Mouse (Mus musculus): ENCODE results near the gene Prss2.
"Not testable (repeated sequence)": the region's sequence is repeated elsewhere in the genome, so short reads cannot be mapped to it uniquely, and the experiment has no call there.

Gene Prss2

DNA sequence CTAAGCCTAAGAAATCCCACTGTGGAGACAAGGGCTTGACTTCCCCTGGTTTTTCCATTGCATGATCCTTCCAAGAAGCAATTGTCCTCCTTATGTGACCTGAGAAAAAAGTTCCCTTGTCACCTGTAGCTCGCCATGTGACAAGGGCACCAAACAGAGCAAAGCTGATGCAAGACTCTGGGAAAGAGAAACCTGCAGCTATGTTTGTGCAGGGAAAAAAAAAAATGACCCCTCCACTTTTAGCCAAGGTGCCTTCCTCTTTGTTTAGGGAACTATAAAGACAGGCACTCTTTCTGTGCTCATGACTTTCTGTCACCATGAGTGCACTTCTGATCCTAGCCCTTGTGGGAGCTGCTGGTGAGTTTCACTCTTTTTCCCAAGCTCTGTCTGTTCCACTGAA lies at the start of gene Prss2:
Gene Prss2 (plus strand): TSS at position 301 of the 400 bp plus-strand sequence.
- DNase-seq: no peak

DNA sequence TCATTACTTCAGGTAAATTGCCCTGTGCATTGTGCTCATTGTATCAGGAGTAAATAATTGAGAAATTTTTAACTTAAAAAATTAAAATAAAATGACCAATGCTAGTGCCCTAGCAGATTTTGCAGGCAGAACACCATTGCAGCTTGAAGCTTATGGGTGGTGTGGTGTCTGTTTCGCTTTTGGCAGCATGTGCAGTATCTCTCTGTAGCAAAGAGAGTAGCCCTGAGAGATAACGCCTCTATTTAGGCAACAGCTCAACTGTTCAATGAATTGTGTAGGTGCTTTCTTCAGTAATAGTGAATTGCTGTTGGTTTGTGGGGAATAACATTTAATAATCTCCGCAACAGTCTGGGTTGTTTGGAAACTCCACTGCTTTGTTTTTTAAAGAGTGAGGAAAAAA lies 22.2 kb upstream of the Prss2 start:
- DNase-seq: no peak

DNA sequence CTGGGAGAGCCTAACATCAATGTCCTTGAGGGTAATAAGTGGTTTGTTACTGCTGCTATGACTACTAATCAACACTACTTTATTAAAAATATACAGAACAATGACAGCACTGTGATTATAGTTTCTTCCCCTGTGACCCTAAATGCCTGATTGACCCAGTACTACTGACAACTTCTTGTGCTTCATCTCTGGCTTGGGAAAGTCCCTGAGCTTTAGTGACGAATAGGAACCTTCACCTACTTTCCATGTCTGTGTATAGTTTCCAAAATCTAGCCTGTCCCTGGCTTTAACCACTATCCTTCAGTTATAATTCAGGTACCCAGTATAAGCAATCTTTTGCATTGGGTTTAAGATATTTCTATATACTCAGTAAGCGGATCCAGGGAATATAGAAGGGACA lies 16.7 kb upstream of the Prss2 start:
- DNase-seq: no peak

DNA sequence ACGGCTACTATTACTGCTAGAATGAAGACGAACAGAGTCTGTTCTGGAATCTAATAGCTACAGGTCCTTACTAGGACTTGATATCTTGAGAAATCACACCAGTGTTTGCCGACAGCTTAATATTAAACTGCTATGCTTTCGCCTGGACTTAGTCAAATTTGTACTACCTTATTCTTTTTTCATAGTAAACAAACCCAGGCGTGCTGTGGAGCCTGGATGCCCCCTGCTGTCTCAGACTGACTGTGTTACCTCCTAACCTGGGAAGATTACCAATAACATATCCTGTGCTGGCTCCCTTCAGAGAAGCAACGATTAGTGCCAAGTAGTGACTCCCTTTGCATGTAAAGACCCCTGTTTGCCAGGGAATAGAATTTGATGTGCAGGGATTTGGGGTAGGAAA lies 16.3 kb upstream of the Prss2 start:
- DNase-seq: no peak

DNA sequence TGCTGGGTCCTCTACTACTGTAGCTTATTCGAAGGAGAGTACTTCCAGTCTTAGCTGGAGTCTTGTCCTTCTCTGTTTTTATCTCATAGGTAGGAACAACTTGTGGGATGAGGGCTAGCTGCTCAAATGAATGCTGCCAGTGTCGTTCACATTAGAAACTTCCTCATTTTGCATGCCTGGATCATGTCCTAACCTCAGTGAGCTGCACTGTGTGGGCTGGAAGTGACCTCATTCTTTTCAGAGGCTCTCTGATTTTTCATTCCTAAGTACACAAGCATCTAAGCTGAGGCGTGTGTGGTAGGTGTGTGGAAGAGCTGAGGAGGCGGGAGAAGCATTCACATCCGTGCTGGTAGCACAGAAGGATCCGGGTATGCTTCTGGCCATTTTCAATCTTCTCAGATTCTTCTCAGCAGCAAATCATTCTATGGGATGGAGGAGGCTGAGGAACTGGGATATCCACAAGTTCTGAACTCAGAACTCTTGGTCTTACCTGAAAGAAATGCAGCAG lies 3.5 kb upstream of the Prss2 start:
- DNase-seq: no peak

DNA sequence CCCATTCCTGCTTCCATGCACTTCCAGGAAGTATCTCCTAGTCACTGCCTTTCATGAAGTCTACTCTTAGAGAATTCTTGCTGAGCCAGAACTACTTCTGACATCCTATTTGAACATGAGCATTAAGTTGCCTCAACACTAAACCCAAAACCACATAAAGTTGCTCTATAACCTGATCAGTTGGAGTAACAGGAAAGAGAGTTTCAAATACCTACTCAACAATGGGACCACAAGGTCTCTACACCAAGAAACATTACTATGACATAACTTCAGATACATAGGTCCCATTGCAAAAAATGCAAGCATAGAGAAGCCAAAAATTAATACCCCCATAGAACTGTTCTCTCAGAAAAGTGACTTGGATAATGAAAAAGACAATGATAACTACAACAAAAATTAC lies 4.9 kb downstream of the Prss2 start:
- no peak for DNase-seq

DNA sequence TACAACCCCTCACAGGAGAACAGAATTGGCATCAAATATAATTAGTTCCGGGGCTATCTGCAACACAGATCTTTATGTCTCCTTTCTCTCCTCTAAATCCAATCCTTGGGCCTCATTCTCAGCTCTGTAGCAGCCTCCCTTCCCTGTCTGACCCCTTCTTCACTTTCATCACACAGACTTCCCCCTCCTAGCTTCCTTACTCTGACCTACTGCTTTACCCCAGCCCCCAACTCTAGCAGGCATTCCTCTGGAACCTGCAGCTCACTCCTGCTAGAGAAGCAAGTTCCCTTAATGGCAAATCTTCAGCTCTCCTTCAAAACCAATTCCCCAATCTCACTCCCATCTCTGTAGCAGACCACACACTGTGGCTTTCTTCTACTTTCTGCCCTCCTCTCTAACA lies 5.8 kb downstream of the Prss2 start:
- DNase-seq: no peak

DNA sequence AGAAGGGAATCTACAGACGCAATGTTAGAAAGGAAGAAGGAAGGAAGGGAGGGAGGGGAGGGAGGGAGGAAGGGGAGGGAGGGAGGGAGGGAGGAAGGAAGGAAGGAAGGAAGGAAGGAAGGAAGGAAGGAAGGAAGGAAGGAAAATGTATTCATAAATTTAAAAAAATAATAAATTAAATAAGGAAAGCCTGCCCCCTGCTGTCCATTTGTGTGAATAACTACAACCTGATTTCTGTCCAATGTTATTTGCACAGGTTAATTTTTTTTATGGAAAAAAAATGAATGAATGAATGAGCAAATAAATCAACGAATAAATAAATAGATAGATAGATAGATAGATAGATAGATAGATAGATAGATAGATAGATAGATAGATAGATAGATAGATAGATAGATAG lies 8.4 kb downstream of the Prss2 start:
- DNase-seq: not testable (repeated sequence)

DNA sequence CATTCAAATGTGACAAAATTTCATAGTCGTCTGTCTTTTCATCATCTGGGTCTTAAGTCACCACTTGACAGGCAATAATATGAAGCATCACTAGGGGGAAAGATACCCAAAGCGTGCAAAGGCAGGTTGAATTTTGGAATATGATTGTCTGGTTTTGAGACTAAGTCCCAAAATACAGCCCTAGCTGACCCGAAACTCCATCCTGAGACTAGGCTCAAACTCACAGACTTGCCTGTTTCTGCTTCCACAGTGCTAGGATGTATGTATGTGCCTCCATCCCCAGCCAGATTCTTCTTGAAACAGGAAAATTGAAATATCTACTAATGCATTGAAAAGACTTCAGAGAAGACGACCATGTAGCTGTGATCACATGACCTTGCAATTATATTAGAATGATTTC lies 10.6 kb downstream of the Prss2 start:
- no peak for DNase-seq

DNA sequence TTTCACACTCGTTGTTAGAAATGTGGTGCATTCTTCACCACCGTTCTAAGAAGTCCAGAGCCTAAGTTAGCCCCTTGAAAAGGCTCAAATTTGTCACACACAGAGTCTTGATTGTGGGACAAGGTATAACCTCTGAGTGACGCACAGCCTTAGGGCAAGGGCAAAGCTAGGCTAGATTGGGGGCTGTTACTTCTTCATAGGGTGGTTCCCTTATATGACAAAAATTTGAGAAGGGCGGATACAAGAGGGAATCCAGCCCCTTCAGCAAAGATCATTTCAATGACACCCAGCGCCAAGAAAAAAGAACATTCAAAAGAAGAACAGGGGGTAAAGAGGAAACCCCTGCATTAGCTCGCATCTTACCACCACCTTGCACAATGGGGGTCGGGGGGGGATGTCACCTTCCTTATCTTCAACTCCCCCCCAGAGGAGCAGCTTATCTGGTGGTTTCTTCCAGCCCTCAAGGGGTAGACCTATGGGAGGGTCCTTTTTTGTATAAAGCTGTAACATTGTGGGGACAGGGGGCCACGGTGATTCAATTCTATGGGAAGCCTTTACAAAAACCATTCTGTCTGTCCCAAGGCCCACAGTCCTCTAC lies 11.2 kb downstream of the Prss2 start:
- no peak for DNase-seq

DNA sequence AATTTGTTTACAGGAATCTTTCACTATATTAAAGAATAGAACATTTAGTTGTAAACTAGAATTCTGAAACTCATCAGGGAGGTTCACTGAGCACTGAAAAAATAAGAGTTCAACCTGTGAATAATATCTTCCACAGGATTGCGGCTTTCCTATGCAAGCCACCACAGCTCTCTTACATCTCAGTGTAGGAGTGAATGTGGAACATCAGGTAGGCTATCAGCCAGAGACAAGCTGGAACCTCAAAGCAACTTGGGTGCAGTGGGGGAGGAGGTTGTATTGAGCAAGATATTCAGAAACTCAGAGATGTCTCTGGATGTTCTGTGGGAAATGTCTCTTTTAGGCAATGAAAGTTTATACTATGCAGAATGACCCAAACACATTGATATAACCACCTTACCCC lies 15.8 kb downstream of the Prss2 start:
- no peak for DNase-seq

DNA sequence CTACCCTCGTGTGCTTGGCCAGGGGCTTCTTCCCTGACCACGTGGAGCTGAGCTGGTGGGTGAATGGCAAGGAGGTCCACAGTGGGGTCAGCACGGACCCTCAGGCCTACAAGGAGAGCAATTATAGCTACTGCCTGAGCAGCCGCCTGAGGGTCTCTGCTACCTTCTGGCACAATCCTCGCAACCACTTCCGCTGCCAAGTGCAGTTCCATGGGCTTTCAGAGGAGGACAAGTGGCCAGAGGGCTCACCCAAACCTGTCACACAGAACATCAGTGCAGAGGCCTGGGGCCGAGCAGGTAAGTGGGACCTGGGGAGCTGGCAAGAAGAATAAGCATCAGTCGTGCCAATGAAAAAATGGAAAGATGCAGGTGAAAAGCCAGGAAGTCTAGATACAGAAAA lies 16.7 kb downstream of the Prss2 start:
- DNase-seq: not testable (repeated sequence)

DNA sequence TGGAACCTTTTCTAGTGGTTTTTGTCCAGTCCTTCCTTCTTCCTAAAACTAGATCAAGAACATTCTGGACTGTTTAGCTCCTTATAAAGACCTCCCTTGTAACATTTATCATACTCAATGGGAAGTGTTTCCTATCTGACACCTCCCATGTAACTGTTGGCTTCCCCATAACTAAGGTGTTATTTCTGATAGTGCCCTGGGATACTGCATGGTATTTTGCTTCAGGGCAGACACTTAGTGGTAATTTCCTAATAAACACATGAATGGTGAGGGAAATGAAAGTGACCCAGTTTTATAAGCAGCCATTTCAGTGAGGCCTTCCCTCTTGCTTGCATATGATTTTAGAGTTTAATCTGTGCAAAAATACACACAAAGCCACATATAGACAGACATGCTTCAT lies 19.2 kb downstream of the Prss2 start:
- DNase-seq: no peak

DNA sequence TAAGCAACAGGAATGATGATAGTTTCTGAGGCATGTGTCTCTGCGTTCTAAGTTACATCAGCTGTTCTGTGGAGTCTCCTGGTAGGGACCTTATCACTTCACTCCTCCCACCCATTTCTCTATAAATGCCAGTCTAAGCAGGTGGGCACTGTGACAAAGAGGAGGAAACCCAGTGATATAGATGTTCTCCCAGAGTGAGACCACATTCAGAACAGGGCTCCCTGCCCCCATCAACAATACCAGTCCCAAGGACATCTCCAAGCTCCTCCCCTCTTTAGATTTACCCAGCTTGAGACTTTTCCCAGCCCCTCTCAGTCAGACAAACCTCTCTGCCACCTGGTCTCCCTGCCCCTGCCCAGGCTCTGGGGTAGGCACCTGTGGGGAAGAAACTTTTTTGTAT lies 20.2 kb downstream of the Prss2 start:
- no peak for DNase-seq

DNA sequence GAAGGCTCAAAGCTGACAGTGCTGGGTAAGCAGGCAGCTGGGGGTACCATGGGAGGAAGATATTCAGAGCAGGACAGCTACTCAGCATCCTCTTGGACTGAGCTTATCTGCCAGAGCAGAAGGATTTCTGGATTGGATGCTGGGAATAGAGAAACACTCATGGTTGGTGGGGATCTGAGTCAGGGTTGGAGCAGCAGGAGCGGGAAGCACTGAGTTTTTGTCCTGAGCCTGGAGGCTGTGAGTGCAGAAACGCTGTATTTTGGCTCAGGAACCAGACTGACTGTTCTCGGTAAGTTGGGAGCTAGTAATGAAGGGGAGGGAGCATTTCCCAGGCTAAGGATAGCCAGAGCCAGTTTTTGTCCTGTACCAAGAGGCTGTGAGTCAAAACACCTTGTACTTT lies 21.4 kb downstream of the Prss2 start:
- DNase-seq: no peak

DNA sequence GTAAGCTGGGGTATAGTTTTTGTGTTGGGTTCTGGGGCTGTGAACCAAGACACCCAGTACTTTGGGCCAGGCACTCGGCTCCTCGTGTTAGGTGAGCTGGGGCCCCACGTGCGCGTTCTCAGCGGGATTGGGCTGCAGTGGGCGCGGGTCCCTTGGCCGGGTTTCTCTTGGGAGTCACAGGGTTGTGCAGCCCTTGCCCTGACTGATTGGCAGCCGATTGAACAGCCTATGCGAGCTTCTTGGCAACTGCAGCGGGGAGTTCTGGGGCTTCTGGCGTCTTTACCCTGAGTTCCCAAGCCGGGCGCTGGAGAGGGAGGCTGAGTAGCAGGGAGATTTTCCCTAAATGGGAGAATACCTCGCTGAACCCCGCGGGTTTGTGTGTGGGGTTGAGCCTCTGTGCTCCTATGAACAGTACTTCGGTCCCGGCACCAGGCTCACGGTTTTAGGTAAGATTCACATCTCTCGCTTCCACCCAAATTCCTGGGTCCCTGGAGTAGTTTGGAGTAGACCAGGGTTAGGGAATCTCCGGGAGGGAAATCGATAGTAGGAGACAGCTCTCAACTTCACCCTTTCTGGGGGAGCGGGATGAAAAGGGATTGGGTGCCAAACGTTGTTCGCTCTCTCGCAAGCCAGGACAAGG lies 21.9 kb downstream of the Prss2 start:
- no peak for DNase-seq

DNA sequence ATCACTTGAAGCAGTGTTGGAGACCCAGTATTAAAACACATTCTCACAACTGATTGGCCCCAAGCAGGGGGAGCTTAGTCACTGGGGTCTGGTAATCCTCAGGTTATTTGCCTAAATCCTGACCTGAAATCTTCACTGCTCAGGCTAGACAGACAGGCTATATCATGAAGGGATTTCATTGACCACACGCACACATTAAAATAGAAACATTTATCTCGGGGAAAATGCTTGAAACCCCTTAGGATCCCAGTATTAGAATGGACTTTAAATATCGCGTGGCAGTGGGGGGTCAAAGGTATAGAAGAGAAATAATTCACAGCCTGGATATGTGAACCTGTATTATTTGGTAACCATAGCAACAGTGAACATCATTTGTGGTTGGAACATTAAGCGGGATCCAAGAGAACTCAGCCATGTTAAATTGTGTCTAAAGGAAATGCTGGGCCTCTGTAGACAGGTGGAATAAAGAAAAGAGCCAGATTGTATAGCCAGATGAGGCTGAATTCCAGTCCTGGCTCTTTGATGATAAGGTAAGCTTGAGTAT lies 22.9 kb downstream of the Prss2 start:
- DNase-seq: no peak

DNA sequence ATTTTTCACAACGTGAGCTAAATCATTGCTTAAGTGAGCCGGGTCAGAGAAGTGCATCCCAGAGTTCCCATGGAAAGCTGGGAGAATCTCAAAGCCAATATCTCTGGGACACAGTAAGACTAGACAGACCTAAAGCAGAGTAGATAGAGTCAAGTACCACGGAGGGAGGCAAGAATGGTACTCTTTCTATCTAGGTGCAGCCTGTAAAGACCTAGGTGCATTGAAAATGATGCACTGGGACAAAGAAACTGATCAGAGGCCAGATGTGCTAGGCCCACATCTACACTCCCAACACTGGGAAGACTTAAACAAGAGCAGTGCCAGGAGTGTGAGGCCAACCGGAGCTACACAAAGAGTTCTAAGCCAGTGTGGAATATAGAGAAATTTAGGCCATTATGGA lies 23.7 kb downstream of the Prss2 start:
- DNase-seq: no peak

DNA sequence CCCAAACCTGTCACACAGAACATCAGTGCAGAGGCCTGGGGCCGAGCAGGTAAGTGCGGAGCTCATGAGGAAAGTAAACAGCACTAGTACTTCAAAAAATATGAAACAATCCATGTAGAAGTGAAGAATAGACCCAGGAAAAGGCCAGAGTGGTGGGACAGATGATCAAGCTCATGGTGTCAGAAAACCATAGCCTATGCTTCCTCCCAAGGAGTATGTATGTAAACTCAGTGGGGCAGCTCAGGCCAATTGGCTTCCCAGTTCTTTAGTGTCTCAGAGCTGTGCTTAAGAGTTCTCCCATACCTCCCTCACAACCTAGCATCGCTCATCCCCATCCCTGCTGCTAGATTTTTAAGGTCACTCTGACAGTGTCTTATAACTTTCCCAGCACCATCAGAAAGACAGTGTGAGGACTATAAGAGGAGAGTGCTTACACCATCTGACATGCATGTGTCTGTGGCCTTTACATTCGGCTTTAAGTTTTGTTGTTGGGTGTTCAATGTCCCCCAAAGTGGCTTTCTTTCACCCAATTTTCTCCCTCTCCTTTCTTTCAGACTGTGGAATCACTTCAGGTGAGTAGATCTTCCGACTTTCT lies 25.6 kb downstream of the Prss2 start:
- DNase-seq: no peak

DNA sequence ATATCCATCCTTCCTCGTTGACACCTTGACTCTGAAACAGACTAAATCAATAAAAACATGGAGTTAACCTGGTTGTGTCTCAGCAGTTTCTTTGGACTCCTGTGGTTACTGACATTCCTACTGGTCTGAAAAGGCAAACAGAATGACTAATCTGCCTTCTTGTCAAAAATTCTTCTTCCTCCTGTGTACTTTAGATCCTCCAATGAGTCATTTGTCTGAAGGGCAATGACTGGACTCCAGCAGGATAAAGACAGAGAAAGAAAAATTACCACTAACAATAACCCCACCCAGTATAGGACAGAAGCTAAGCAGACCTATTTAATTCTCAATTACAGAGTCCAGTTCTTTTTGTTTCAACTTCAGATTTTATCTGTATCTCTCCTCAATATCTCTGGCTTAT lies 26.7 kb downstream of the Prss2 start:
- DNase-seq: no peak

DNA sequence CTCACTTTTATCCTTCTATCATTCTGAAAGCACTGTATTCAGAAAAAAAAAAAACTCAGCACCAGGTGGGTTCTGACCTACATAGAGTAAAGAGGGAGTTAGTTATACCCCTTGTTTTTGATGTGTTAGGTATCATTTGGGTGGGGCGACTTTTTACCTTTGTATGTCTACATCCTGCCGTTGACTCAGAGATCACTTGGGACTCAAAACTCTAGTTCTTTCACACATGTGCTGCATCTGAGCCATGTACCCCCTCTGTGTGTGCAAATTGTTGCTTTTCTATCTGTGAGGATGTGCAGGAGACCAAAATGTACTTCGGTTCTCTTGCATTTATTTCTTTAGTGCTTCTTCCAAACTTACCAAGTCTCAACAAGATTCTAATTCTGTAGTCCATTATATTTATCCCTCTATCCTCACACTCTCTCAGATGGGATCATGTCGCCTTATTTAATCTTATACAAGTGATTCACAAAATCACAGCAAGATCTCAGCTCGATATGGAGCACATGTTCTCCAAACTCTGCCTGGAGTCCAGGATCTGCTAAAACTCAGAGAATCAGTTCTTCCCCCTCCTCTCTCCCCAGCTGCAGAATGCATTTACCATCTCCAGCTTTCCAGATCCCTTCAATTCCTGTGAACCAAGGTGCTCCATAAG lies 31.9 kb downstream of the Prss2 start:
- no peak for DNase-seq

DNA sequence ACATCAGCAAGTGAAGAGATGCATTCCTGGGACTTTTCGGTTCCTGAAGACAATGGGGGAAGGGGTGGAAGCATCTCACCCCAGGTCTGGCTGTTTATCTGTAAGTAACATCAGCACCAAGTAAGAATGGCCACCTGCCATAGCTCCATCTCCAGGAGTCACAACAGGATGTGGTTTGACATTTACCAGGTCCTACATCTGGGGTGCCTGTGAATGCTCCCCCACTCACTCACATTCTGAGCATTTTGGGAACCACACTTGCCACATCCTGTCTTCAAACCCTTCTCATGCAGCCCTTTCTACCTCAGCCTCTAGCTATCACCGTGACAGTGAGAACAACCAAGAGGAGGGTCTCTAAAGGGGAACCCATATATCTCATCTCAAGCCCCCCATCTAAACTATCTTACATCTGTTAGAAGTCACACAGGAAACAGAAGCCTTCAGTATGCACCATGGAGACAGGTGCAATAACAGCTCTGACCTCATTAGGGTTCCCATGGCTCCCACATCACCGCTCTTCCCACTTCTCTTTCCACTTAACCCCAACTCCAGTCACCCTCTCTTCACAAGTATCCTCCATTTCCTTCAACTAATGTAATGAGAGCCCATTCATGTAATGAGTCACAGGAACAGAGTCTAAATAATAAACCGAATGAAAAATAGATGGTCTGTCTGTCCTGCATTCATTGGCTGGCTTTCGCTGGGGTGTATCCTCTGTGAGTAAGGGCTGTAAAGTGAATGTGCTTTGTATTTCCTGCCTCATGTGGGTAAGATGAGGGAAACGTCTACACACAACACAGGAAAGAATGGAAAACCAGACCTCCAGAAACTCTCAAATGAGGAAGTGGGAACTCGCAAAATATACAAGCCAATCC lies 32.9 kb downstream of the Prss2 start:
- DNase-seq: no peak

DNA sequence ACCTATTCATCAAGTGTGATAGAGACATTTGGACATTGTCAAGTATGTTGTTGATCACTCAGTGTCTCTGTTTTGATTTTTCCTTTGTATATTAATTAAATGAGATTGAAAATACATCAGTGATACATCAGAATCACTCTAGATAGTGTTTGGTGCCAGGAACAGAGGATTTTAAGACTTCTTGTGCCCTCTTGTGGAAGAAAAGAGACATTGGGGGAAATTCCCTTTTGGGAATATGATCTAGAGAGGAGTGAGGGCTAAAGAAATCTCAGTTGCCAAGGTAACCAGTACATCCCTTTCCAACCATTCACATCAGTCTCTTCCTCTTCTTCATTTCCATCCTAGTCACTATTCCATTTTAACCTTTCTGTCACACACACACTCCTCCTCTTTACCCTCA lies 34.8 kb downstream of the Prss2 start:
- no peak for DNase-seq
